Mouse (Mus musculus) brain, adult 2 months (tissue): ENCODE results near the gene Pih1d3.
A peak's percentile ranks its signal among the peaks of the same experiment; 100 is the strongest.

Experiments
- DNase-seq: peaks from one replicate; pipeline ENCODE4 v3.0.0; 2011; ENCODE audit warnings: low read depth, low spot score

Gene Pih1d3

DNA sequence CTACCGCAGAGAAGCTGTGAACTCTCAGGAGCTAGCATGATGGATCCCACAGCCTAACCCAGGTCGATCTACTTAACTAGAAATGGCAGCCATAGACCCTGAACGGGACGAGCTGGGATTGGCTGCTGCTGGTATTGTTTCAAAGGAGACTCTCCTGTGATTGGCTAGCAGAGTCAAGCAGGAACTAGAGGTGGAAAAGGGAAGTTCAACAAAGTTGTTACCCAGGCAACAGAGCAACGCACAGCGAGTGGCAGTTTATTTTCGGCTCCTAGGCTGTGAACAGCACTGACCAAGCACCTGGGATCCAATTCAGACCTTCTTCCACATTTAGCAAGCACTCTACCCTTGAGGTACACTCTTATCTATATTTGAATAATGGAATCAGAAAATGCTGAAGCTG is at the start of gene Pih1d3, which contains the start of gene 4931428L18Rik:
Gene Pih1d3 (plus strand): TSS at position 275 of the 400 bp plus-strand sequence.
Gene 4931428L18Rik (minus strand): TSS at position 121 of the 400 bp plus-strand sequence.
- no peak for DNase-seq

DNA sequence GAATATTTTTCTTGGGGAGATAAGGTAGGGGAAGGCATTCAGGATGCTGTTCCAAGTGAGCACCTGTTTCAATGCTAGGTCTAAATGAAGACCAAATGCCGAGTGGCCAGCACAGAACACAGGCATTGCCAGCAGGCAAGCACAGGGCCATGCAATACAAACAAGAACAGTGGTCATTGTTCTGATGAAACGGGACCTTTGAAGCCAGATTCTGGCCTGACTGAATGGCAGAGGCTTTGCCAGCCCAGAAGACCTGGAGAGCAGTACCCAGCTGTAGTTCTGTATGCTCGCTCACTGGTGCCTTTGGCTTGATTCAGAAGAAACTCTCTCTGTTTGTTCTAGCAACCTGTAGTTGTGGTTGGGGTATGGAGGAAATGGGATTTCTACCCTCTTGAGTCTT is 47.2 kb upstream of the Pih1d3 start:
- DNase-seq, result peak; percentile 67

DNA sequence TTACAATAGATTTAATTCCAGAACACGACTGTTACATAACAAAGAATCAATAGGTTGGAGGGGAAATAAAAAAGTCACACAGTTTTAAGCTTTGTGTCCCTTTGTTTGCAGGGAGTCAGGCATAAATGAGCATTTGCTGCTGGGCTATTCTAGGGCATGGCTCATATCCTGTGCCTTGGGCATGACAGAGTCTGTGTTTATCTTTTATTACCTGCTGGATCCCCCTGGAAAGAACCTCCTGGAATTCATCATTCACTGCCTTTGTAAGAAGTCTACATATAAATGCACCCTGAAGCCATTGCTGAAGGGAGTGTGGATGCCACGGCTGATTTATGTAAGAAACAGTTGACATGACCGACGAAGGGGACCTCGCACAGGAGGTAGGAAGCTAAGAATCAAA is 46.5 kb upstream of the Pih1d3 start, which contains the start of gene Lgsn:
Gene Lgsn (plus strand): TSS at position 301 of the 400 bp plus-strand sequence.
- no peak for DNase-seq

DNA sequence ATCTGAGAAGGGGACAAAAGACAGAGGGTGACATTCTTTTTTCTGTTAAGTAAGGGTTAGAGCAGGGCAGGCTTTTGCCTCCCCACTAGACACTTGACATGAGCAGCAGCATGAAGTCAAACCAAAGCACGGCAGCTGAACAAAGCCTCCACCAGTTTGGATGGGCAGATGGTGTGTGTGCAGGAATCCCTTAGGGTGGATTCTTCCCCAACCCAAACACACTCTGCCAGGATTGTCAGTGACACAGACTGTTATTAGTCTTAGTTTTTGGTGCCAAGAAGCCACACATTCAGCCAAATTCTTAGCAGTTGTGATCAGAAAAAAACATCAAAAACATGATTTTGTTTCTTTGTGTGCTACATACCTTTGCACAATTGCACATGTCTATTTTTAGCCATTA is 44.4 kb upstream of the Pih1d3 start:
- DNase-seq, result peak; percentile 76

DNA sequence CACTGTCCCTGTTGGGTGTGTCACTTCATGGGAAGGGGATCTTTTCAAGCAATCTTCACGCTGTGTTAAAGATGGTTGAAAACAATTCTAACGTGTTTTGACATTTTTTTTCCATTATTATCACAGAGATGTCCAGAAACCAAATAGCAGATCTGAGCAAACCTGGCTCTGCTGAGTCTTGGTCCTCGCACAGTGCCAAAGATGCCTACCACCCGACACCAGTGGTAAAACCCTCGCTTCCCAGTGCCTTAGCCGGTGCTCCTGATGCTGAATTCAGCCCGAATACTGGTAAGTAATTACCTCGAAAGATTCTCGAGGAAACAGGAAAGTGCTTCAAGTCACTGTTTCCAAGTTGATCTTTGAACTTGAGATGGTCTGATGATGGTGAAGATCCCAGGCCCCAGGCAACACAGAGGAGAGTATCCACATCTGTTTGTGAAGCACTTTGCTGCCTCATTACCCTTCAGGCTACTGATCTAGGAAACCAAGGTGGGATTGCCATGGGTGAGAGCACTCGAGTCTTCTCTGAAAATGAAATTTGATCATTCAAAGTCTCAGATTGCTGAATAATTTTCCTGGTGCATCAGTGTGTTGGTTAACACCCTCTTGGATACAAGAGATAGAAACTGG is 32.3 kb upstream of the Pih1d3 start:
- DNase-seq, result no peak

DNA sequence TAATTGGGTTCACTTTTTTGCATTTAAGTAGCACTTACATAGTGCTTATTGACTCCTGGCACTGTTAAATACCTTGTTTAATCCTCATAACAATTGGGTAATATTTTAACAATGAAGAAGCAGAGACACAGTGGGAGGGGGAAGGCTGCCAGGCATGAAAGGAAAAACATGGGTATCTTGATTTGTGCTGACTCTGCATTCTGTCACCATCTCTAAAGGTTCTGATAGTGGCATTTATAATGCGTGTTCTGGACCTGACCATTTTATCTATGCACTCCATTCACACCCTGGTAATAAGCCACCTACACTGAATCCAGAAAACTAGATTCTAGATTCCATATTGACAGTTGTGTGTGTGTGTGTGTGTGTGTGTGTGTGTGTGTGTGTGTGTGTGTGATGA is 27.0 kb upstream of the Pih1d3 start:
- DNase-seq, result no peak

DNA sequence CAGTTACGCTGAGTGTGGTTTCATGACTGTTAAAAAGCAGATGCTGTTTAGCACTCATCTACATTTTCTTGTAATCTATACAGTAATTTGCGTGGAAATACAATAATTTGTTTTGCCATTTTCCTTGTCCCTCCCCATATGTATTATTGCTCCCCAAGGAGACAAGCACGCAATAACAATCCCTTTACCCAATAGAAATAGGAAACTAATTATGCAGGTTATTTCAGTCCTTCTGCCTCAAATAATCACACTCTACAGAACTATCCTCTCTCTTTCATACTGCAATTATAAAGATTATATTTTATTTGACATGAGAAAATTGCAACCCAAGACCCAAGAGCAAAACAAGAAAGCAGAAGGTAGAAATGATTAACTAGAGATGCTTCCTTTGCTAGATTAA is 25.7 kb upstream of the Pih1d3 start:
- DNase-seq, result no peak

DNA sequence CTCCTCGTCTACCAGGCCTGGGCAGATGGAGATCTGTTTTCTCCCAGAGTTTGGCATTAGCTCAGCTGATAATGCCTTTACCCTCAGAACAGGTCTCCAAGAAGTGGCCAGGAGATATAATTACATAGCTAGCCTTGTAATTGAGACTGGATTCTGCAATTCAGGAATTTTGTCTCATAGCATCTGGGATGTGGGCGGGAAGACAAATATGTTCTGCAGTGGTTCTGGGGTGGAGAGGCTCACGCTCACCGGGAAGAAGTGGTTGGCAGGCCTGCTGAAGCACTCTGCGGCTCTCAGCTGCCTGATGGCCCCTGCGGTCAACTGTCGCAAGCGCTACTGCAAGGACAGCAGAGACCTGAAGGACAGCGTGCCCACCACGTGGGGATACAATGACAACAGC is 18.9 kb upstream of the Pih1d3 start:
- DNase-seq, result peak; percentile 69

DNA sequence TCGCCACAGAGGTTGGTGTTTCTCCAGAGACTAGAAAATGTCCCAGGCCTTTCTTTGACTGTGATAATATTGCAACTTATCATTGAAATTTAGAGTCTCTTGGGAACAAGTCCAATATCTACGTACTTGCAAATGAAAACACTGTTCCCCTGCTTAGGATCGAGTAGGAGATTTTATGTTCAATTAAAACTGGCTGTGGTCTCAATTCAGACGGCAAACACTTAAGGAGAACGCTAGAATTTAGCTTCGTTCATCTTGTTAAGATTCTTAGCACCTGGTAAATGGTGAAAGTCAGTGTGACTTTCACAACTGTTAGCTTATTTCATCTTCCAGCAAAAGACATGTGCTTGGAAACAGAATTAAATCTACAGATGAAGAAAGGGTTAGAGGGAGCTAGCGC is 17.3 kb upstream of the Pih1d3 start:
- DNase-seq, result peak; percentile 12

DNA sequence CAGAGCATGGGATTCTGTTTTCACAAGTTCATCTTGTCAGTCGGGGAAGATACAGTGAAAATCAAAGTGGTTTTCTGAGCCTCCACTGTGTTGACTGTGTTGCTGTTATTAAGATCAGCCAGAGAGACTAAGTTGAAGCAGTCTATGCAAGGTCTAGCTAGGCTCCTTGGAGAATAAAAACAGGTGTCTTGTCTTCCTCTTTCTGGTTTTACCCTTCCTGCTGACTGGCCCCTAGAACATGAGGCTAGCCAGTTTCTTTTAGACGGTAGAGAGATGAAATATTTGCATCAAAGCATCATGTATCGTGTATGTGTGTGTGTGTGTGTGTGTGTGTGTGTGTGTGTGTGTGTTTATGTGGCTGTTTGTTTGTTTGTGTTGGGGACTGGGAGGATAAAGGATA is 16.9 kb upstream of the Pih1d3 start:
- DNase-seq, result no peak

DNA sequence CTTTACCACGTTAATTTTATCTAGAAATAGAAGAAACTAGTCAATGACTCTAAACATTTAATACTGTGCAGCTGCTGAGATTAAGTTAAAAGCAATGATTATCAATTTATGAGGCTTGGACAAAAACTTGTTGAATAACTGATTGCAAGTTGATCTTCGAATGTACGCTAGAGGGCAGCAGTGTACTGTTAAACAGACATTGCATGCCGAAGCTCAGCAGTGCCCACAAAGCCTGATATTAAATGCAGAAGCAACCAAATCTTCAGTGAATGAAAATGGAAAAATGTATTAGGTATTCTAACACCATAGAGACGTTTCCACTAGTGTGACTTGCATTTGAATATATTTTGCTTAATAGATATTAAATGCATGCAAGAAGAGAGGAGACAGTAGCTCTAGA is 12.5 kb upstream of the Pih1d3 start:
- DNase-seq, result peak; percentile 85

DNA sequence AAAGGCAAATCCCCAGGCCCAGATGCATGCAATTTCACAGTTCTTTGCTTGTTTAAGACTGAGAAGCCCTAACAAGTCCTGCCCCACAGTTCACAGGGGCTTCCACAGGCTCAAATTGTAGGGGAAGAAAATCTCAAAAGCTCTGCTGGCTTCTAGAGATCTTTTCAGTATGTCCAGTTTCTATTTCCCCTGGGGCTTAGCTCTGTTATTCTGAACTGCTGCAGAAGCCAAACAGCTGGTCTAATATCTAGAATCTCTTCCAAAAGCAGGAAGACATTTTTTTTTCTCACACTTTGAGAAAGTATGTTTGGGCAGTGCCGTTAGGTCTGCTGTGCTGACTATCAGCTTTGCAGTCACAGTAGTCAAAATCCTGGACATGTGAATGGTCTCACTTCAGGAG is 7.8 kb upstream of the Pih1d3 start:
- no peak for DNase-seq

DNA sequence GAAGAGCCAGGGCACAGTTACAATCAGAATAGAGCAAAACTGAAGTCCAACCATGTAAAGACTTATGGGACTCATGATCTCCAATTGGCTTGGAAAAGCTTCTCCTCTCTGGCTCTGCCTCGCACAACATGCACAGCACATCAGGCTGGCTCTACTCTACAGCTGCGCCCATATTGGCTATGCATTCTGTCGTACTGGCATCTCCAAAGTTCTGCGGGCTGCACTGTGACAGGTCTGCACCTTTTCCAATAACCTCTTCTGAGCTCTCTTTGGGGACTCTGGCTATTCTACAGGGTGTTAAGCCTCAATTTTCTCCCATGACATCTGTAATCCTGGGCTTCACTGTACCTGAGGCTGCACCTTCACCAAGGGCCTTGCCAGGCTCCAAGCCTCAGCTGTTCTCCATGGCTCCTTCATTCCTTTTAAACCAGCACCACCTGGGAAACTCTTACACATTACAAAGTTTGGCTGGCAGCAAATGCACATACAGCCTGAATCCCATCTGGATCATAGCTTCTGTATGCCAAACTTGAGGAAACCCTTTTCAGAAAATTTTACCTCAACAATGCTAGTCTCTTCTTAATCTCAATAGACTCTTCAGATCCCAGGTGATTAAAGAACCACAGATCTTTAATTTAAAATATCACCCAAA is 1.9 kb upstream of the Pih1d3 start:
- DNase-seq, result peak; percentile 51

DNA sequence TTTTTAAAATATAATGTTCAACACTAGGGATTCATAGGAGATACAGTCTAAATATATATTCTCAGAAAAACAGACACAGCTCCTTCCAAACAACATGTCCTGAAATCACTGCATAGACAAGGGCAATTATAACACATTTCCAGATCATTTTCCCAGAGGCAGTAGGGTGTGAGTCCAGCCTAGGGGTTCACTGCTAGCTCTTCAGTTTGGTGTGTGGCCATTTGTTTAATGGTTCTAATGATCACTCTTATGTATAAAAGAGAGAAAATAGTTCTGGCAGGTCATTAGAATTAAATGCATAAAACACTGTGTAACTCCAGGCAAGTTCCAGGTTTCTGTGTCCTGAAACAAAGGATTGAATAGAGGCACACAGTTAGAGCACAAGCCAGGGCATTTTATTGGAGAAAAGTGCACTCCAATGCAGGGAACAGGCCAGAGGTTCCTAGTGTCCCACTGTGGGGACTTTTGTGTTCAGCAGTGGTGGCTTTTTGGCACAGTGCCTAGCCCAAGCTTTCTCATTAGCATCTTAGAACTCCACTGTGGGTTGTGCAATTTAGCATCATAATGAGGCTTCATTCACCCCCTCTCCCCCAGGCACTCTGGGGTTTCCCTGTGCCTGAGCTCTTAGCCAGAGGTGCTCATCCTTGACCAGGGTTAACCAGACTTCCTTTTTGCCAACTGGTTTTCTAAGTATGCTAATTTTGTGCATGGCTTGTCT is 10.8 kb downstream of the Pih1d3 start:
- DNase-seq, result peak; percentile 28

DNA sequence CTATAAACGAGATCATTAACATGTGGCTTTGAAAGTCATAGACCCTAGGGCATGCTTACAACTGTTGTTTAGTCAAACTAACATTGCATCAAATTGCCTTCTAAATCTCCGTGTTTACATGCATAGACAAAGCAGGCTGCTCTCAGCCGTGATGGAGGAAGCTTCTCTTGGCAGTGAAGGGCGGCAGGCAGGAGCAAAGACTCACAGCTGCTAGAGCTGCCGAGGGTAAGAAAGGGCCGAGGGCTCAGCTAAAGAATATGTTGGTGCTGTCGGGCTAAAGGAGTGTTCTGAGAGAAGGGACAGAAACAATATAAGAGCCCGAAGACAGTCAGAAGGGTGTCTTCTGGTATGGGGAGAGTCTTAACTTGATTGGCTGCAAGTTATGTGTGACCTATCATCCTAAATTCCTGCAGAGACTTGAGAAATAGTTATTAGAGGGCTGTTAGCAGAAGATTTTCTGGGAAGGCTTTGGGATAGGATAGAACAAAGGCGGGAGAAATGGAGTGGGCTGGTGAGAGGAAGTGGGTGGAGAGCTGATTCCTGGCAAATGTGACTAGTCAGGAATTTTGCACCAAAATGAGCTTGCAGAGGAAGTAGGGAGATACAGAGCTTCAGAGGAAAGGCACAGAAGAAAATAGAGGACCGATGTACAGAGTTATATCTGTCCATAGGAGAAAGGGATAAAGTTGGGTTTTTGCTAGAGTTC is 37.7 kb downstream of the Pih1d3 start:
- DNase-seq, result peak; percentile 82
